Mouse (Mus musculus) forebrain, embryonic 13.5 days (tissue): ENCODE measurements around the gene Sdc3. TPM values are rescaled to one million over a fixed set of nuclear protein-coding genes. Genes with fewer than 3 reads are reported as not detected.

Source experiments
- ATAC-seq: fragments of 200-750 bp; cut with Nextera tagmentation; 2 replicates; pipeline ENCODE4 v1.8.0; 2017
- H3K27ac ChIP-seq: fragments of 300-500 bp; sonication (generic); 2 replicates; pipeline ENCODE4 v1.5.1; 2015; ENCODE audit warnings: inconsistent platforms, mild to moderate bottlenecking, moderate library complexity
- H3K27me3 ChIP-seq: fragments of 300-500 bp; sonication (generic); 2 replicates; pipeline ENCODE4 v1.6.1; 2015; ENCODE audit warnings: mild to moderate bottlenecking, inconsistent platforms
- H3K36me3 ChIP-seq: fragments of 300-500 bp; sonication (generic); 2 replicates; pipeline ENCODE4 v1.6.1; 2015; ENCODE audit warnings: mild to moderate bottlenecking, inconsistent platforms; ENCODE audit not compliant: poor library complexity, severe bottlenecking
- H3K4me1 ChIP-seq: fragments of 300-500 bp; sonication (generic); 2 replicates; pipeline ENCODE4 v1.6.1; 2015; ENCODE audit warnings: inconsistent platforms
- H3K4me2 ChIP-seq: fragments of 300-500 bp; sonication (generic); 2 replicates; pipeline ENCODE4 v1.6.1; 2015; ENCODE audit warnings: inconsistent platforms, mild to moderate bottlenecking, moderate library complexity
- H3K4me3 ChIP-seq: fragments of 300-500 bp; sonication (generic); 2 replicates; pipeline ENCODE4 v1.5.1; 2015; ENCODE audit warnings: mild to moderate bottlenecking, inconsistent platforms
- H3K9ac ChIP-seq: fragments of 300-500 bp; sonication (generic); 2 replicates; pipeline ENCODE4 v1.6.1; 2015; ENCODE audit warnings: mild to moderate bottlenecking, inconsistent platforms
- H3K9me3 ChIP-seq: fragments of 300-500 bp; sonication (generic); replicated peaks from 2 replicates; pipeline ENCODE4 v1.6.1; 2016; ENCODE audit warnings: inconsistent platforms
- WGBS: fragments of 180-500 bp; shearing (Covaris S2); methylation state at CpG from one replicate; pipeline ENCODE4 v1.1.7; 2015; 5-methylcytosine and 5-hydroxymethylcytosine counted together
- polyA plus RNA-seq: library from polyadenylated mRNA; unstranded; fragments of >200 nt; fragmentation: Nextera tagmentation; extraction: Ambion mirVana; gene quantifications from 2 replicates; pipeline ENCODE4 v1.2.1, GENCODE M21; 2015

Gene Sdc3
- polyA plus RNA-seq, 1 experiment from 2014 or later: 36.1 TPM

GRCm38 (mm10) chr4:130797201-130798051 is 5.1 kb downstream of the Sdc3 start:
- 0 out of 2 replicates have a peak overlapping the region, but pooled peaks have one; percentile 27 for H3K9ac ChIP-seq
- WGBS: 56% methylated on average over 15 of the region's 15 CpGs
- H3K27ac ChIP-seq: no peak overlapping the region
- H3K36me3 ChIP-seq: no peaks in the 10 kb centered on the region
- H3K4me3 ChIP-seq: no peak overlapping the region
- H3K4me2 ChIP-seq: peak overlapping the region; percentile 24; the same call in 1 of the 2 replicates
- H3K9me3 ChIP-seq: no peaks in the 10 kb centered on the region
- H3K4me1 ChIP-seq: peaks cover 69% of the 10 kb centered on the region
- peaks cover 12% of the 10 kb centered on the region; the same call in 1 of the 2 replicates for H3K27me3 ChIP-seq
- no peak for ATAC-seq

- Histone ChIP-seq H3K9ac (no peak overlapping the region), H3K4me1 (peaks cover 73% of the 10 kb centered on the region), H3K4me3 (no peak overlapping the region), H3K27me3 (peaks cover 12% of the 10 kb centered on the region; the same call in 1 of the 2 replicates), H3K36me3 (no peaks in the 10 kb centered on the region), H3K4me2 (no peak overlapping the region), H3K27ac (no peak overlapping the region), H3K9me3 (no peaks in the 10 kb centered on the region)
- WGBS: 86% methylated on average over 1 of the region's 1 CpGs
- no peak for ATAC-seq
Measured at GRCm38 (mm10) chr4:130798416-130798815, 6.1 kb downstream of the Sdc3 start.

GRCm38 (mm10) chr4:130799118-130799517 is 6.8 kb downstream of the Sdc3 start:
- ATAC-seq: peak; percentile 27; the same call in 1 of the 2 replicates
- H3K27ac ChIP-seq: no peak overlapping the region

GRCm38 (mm10) chr4:130799582-130799981 is 7.2 kb downstream of the Sdc3 start:
- Histone ChIP-seq H3K4me2 (no peak overlapping the region), H3K9ac (0 out of 2 replicates have a peak overlapping the region, but pooled peaks have one; percentile 23), H3K9me3 (no peaks in the 10 kb centered on the region), H3K36me3 (no peaks in the 10 kb centered on the region), H3K27ac (no peak overlapping the region), H3K27me3 (peaks cover 4% of the 10 kb centered on the region; the same call in 1 of the 2 replicates), H3K4me1 (peaks cover 76% of the 10 kb centered on the region), H3K4me3 (no peak overlapping the region)
- 85% methylated on average over 5 of the region's 5 CpGs for WGBS
- no peak for ATAC-seq

More at GRCm38 (mm10) chr4:130799118-130799517, 6.8 kb downstream of the Sdc3 start:
- Histone ChIP-seq H3K4me2 (no peak overlapping the region), H3K4me1 (peaks cover 76% of the 10 kb centered on the region), H3K36me3 (no peaks in the 10 kb centered on the region), H3K9me3 (no peaks in the 10 kb centered on the region), H3K27me3 (peaks cover 9% of the 10 kb centered on the region; the same call in 1 of the 2 replicates), H3K4me3 (no peak overlapping the region), H3K9ac (0 out of 2 replicates have a peak overlapping the region, but pooled peaks have one; percentile 23)
- 38% methylated on average over 4 of the region's 4 CpGs for WGBS

- no peak for ATAC-seq
- Histone ChIP-seq H3K4me1 (peaks cover 76% of the 10 kb centered on the region), H3K9ac (no peak overlapping the region), H3K4me2 (no peak overlapping the region), H3K27me3 (peaks cover 4% of the 10 kb centered on the region; the same call in 1 of the 2 replicates), H3K4me3 (no peak overlapping the region), H3K27ac (no peak overlapping the region), H3K36me3 (no peaks in the 10 kb centered on the region), H3K9me3 (no peaks in the 10 kb centered on the region)
- WGBS: 89% methylated on average over 6 of the region's 6 CpGs
Measured at GRCm38 (mm10) chr4:130800147-130800546, 7.8 kb downstream of the Sdc3 start.

- Histone ChIP-seq H3K27me3 (0 out of 2 replicates have a peak, but pooled peaks cover 4% of the 10 kb centered on the region), H3K9ac (no peak overlapping the region), H3K4me1 (peaks cover 80% of the 10 kb centered on the region), H3K36me3 (no peaks in the 10 kb centered on the region), H3K4me3 (no peak overlapping the region), H3K27ac (no peak overlapping the region), H3K4me2 (no peak overlapping the region), H3K9me3 (no peaks in the 10 kb centered on the region)
- 96% methylated on average over 5 of the region's 5 CpGs for WGBS
- ATAC-seq: no peak
Measured at GRCm38 (mm10) chr4:130801198-130801597, 8.9 kb downstream of the Sdc3 start.

- peak overlapping the region; percentile 10; the same call in 1 of the 2 replicates for H3K4me2 ChIP-seq
- 0 out of 2 replicates have a peak, but pooled peaks cover under 1% of the 10 kb centered on the region for H3K27me3 ChIP-seq
- H3K4me3 ChIP-seq: no peak overlapping the region
- H3K4me1 ChIP-seq: peaks cover 79% of the 10 kb centered on the region
- ATAC-seq: no peak
- H3K9ac ChIP-seq: no peak overlapping the region
- H3K27ac ChIP-seq: peak overlapping the region; percentile 61; the same call in 1 of the 2 replicates
- no peaks in the 10 kb centered on the region for H3K36me3 ChIP-seq
- 62% methylated on average over 10 of the region's 10 CpGs for WGBS
- H3K9me3 ChIP-seq: no peaks in the 10 kb centered on the region
Measured at GRCm38 (mm10) chr4:130801624-130802329, 9.4 kb downstream of the Sdc3 start.

- Histone ChIP-seq H3K9ac (no peak overlapping the region), H3K4me1 (peaks cover 66% of the 10 kb centered on the region), H3K4me3 (no peak overlapping the region), H3K4me2 (no peak overlapping the region), H3K9me3 (no peaks in the 10 kb centered on the region), H3K27me3 (no peaks in the 10 kb centered on the region), H3K27ac (peak overlapping the region; percentile 93; the same call in 1 of the 2 replicates), H3K36me3 (no peaks in the 10 kb centered on the region)
- 73% methylated on average over 2 of the region's 2 CpGs for WGBS
- no peak for ATAC-seq
Measured at GRCm38 (mm10) chr4:130803591-130803990, 11.3 kb downstream of the Sdc3 start.

- 61% methylated on average over 2 of the region's 2 CpGs for WGBS
- no peak overlapping the region for H3K4me2 ChIP-seq
- ATAC-seq: peak; percentile 28
- no peaks in the 10 kb centered on the region for H3K27me3 ChIP-seq
- H3K4me1 ChIP-seq: peaks cover 62% of the 10 kb centered on the region
- no peaks in the 10 kb centered on the region for H3K36me3 ChIP-seq
- H3K4me3 ChIP-seq: no peak overlapping the region
- no peaks in the 10 kb centered on the region for H3K9me3 ChIP-seq
- no peak overlapping the region for H3K9ac ChIP-seq
- H3K27ac ChIP-seq: peak overlapping the region; percentile 93
Measured at GRCm38 (mm10) chr4:130804292-130804691, 12.0 kb downstream of the Sdc3 start.

GRCm38 (mm10) chr4:130804771-130805361 is 12.5 kb downstream of the Sdc3 start:
- H3K27me3 ChIP-seq: 0 out of 2 replicates have a peak, but pooled peaks cover 4% of the 10 kb centered on the region
- H3K9ac ChIP-seq: peak overlapping the region; percentile 41; the same call in 1 of the 2 replicates
- no peaks in the 10 kb centered on the region for H3K36me3 ChIP-seq
- H3K9me3 ChIP-seq: no peaks in the 10 kb centered on the region
- H3K4me1 ChIP-seq: peaks cover 62% of the 10 kb centered on the region
- ATAC-seq: peak; percentile 84
- peak overlapping the region; percentile 93 for H3K27ac ChIP-seq
- H3K4me2 ChIP-seq: peak overlapping the region; percentile 24
- H3K4me3 ChIP-seq: no peak overlapping the region
- WGBS: 37% methylated on average over 7 of the region's 7 CpGs

- no peak overlapping the region for H3K9ac ChIP-seq
- H3K4me2 ChIP-seq: no peak overlapping the region; the same call in 1 of the 2 replicates
- no peaks in the 10 kb centered on the region for H3K9me3 ChIP-seq
- WGBS: 71% methylated on average over 7 of the region's 7 CpGs
- H3K27me3 ChIP-seq: 0 out of 2 replicates have a peak, but pooled peaks cover 5% of the 10 kb centered on the region
- H3K27ac ChIP-seq: peak overlapping the region; percentile 93
- ATAC-seq: no peak
- H3K36me3 ChIP-seq: no peaks in the 10 kb centered on the region
- no peak overlapping the region for H3K4me3 ChIP-seq
- H3K4me1 ChIP-seq: peaks cover 63% of the 10 kb centered on the region
Measured at GRCm38 (mm10) chr4:130805746-130806145, 13.4 kb downstream of the Sdc3 start.
